Mouse (Mus musculus) thymus, adult 2 months (tissue): ENCODE data around the gene Camk2n1. TPM values are rescaled to one million over a fixed set of nuclear protein-coding genes. Genes with fewer than 3 reads are reported as not detected.

Experiments used
- DNase-seq: peaks from one replicate; pipeline ENCODE4 v3.0.0; 2021
- H3K27ac ChIP-seq: fragments of 200-500 bp; 2 replicates; pipeline ENCODE4 v1.5.1; 2012; ENCODE audit warnings: low read length, control low read depth; ENCODE audit not compliant: control insufficient read depth, insufficient read depth
- H3K27me3 ChIP-seq: fragments of 200-500 bp; 2 replicates; pipeline ENCODE4 v1.6.1; 2012; ENCODE audit warnings: mild to moderate bottlenecking, low read length, moderate library complexity, mixed read lengths; ENCODE audit not compliant: control insufficient read depth, insufficient read depth
- H3K36me3 ChIP-seq: fragments of 200-500 bp; 2 replicates; pipeline ENCODE4 v1.6.1; 2012; ENCODE audit warnings: mild to moderate bottlenecking, low read length, moderate library complexity; ENCODE audit not compliant: control insufficient read depth, insufficient read depth
- H3K4me1 ChIP-seq: fragments of 200-500 bp; replicated peaks from 2 replicates; pipeline ENCODE4 v1.6.1; 2012; ENCODE audit warnings: low read length; ENCODE audit not compliant: control insufficient read depth, insufficient read depth
- H3K4me3 ChIP-seq: fragments of 200-500 bp; 2 replicates; pipeline ENCODE4 v1.5.1; 2012; ENCODE audit warnings: mild to moderate bottlenecking, low read length, control low read depth, moderate library complexity; ENCODE audit not compliant: control insufficient read depth, insufficient read depth
- CTCF ChIP-seq: fragments of 200-500 bp; IDR thresholded peaks from 2 replicates; pipeline ENCODE4 v1.5.1; 2012; ENCODE audit warnings: mild to moderate bottlenecking, control low read depth, low read length, moderate library complexity, borderline replicate concordance; ENCODE audit not compliant: control insufficient read depth, poor library complexity, insufficient read depth; ENCODE audit errors: extremely low read depth
- POLR2A ChIP-seq: fragments of 200-500 bp; IDR thresholded peaks from 2 replicates; pipeline ENCODE4 v1.6.1; 2012; ENCODE audit warnings: mild to moderate bottlenecking, low read length, control low read depth, moderate library complexity; ENCODE audit not compliant: control insufficient read depth, poor library complexity, insufficient read depth; ENCODE audit errors: extremely low read depth
- WGBS: fragments of 180-500 bp; shearing (Covaris S2); methylation state at CpG from one replicate; pipeline ENCODE4 v1.1.7; 2018; 5-methylcytosine and 5-hydroxymethylcytosine counted together
- polyA plus RNA-seq: library from polyadenylated mRNA; depleted of rRNA; stranded (reverse); fragments of >200 nt; gene quantifications from 2 replicates; pipeline ENCODE4 v1.2.3, GENCODE M21; 2012; rRNA removed

Gene Camk2n1
- polyA plus RNA-seq: 2.2 and 2.7 TPM in 2 replicates

GRCm38 (mm10) chr4:138453753-138454570 is at the start of gene Camk2n1:
TSS of gene Camk2n1 (plus strand) at chr4:138454314.
- Histone ChIP-seq H3K4me3 (peak within 1 kb of the TSS; percentile 55), H3K27me3 (peaks cover 35% of the 10 kb centered on the region), H3K27ac (no peak within 1 kb of the TSS), H3K36me3 (no peaks in the 10 kb centered on the region), H3K4me1 (peaks cover 12% of the 10 kb centered on the region)
- TF ChIP-seq POLR2A: no peak
- no peak for TF ChIP-seq CTCF
- peak; percentile 41 for DNase-seq
- 2% methylated on average over 48 of the region's 64 CpGs for WGBS

- DNase-seq: peak; percentile 28
- TF ChIP-seq CTCF: peak; percentile 81; the same call in 1 of the 2 replicates
- TF ChIP-seq POLR2A: no peak
- H3K36me3 ChIP-seq: no peaks in the 10 kb centered on the region
- no peaks in the 10 kb centered on the region for H3K27me3 ChIP-seq
- H3K27ac ChIP-seq: no peak overlapping the region
- WGBS: 4% methylated on average over 2 of the region's 2 CpGs
- no peaks in the 10 kb centered on the region for H3K4me1 ChIP-seq
- no peak overlapping the region for H3K4me3 ChIP-seq
These were observed 49.3 kb upstream of the Camk2n1 start for GRCm38 (mm10) chr4:138404806-138405205.

GRCm38 (mm10) chr4:138407479-138408194 is 46.5 kb upstream of the Camk2n1 start:
- H3K27ac ChIP-seq: no peak overlapping the region
- 28% methylated on average over 12 of the region's 13 CpGs for WGBS
- H3K4me3 ChIP-seq: no peak overlapping the region
- TF ChIP-seq POLR2A (no peak), CTCF (no peak)
- H3K4me1 ChIP-seq: no peaks in the 10 kb centered on the region
- H3K27me3 ChIP-seq: no peaks in the 10 kb centered on the region
- no peak for DNase-seq
- no peaks in the 10 kb centered on the region for H3K36me3 ChIP-seq

- WGBS: 85% methylated on average over 5 of the region's 5 CpGs
- H3K27ac ChIP-seq: no peak overlapping the region
- no peaks in the 10 kb centered on the region for H3K27me3 ChIP-seq
- H3K4me3 ChIP-seq: no peak overlapping the region
- no peaks in the 10 kb centered on the region for H3K36me3 ChIP-seq
- no peak for DNase-seq
- no peaks in the 10 kb centered on the region for H3K4me1 ChIP-seq
- TF ChIP-seq POLR2A (no peak), CTCF (no peak)
These were observed 43.1 kb upstream of the Camk2n1 start for GRCm38 (mm10) chr4:138411011-138411410.

- Histone ChIP-seq H3K4me3 (no peak overlapping the region), H3K27ac (no peak overlapping the region), H3K4me1 (no peaks in the 10 kb centered on the region), H3K27me3 (no peaks in the 10 kb centered on the region), H3K36me3 (no peaks in the 10 kb centered on the region)
- DNase-seq: no peak
- TF ChIP-seq POLR2A (no peak), CTCF (no peak)
- 85% methylated on average over 7 of the region's 7 CpGs for WGBS
These were observed 42.5 kb upstream of the Camk2n1 start for GRCm38 (mm10) chr4:138411504-138412121.

GRCm38 (mm10) chr4:138414725-138415124 is 39.4 kb upstream of the Camk2n1 start:
- H3K4me1 ChIP-seq: no peaks in the 10 kb centered on the region
- DNase-seq: no peak
- H3K4me3 ChIP-seq: no peak overlapping the region
- H3K36me3 ChIP-seq: no peaks in the 10 kb centered on the region
- H3K27me3 ChIP-seq: no peaks in the 10 kb centered on the region
- no peak overlapping the region for H3K27ac ChIP-seq
- 35% methylated on average over 6 of the region's 6 CpGs for WGBS
- TF ChIP-seq CTCF: no peak
- no peak for TF ChIP-seq POLR2A
